Mouse (Mus musculus) cerebellum, adult 2 months (tissue): ENCODE results near the gene Gpc6.

Experiments
- CTCF ChIP-seq: fragments of 200-500 bp; IDR thresholded peaks from 2 replicates; pipeline ENCODE4 v1.5.1; 2011; ENCODE audit warnings: low read depth, mild to moderate bottlenecking, control low read depth, low read length, moderate library complexity, borderline replicate concordance; ENCODE audit not compliant: insufficient read depth
- POLR2A ChIP-seq: fragments of 200-500 bp; IDR thresholded peaks from 2 replicates; pipeline ENCODE4 v1.6.1; 2011; ENCODE audit warnings: low read length, control low read depth, borderline replicate concordance; ENCODE audit not compliant: insufficient read depth

GRCm38 (mm10) chr14:117816008-117816407, 890.9 kb downstream of the Gpc6 start:
- no peak for TF ChIP-seq POLR2A
- TF ChIP-seq CTCF = no peak
